Mouse (Mus musculus) thymus, adult 2 months (tissue): ENCODE data around the gene Htt. TPM values are rescaled to one million over a fixed set of nuclear protein-coding genes. Genes with fewer than 3 reads are reported as not detected.

Experiments
- DNase-seq: peaks from one replicate; pipeline ENCODE4 v3.0.0; 2021
- H3K27ac ChIP-seq: fragments of 200-500 bp; 2 replicates; pipeline ENCODE4 v1.5.1; 2012; ENCODE audit warnings: low read length, control low read depth; ENCODE audit not compliant: control insufficient read depth, insufficient read depth
- H3K27me3 ChIP-seq: fragments of 200-500 bp; 2 replicates; pipeline ENCODE4 v1.6.1; 2012; ENCODE audit warnings: mild to moderate bottlenecking, low read length, moderate library complexity, mixed read lengths; ENCODE audit not compliant: control insufficient read depth, insufficient read depth
- H3K36me3 ChIP-seq: fragments of 200-500 bp; 2 replicates; pipeline ENCODE4 v1.6.1; 2012; ENCODE audit warnings: mild to moderate bottlenecking, low read length, moderate library complexity; ENCODE audit not compliant: control insufficient read depth, insufficient read depth
- H3K4me1 ChIP-seq: fragments of 200-500 bp; replicated peaks from 2 replicates; pipeline ENCODE4 v1.6.1; 2012; ENCODE audit warnings: low read length; ENCODE audit not compliant: control insufficient read depth, insufficient read depth
- H3K4me3 ChIP-seq: fragments of 200-500 bp; 2 replicates; pipeline ENCODE4 v1.5.1; 2012; ENCODE audit warnings: mild to moderate bottlenecking, low read length, control low read depth, moderate library complexity; ENCODE audit not compliant: control insufficient read depth, insufficient read depth
- CTCF ChIP-seq: fragments of 200-500 bp; IDR thresholded peaks from 2 replicates; pipeline ENCODE4 v1.5.1; 2012; ENCODE audit warnings: mild to moderate bottlenecking, control low read depth, low read length, moderate library complexity, borderline replicate concordance; ENCODE audit not compliant: control insufficient read depth, poor library complexity, insufficient read depth; ENCODE audit errors: extremely low read depth
- POLR2A ChIP-seq: fragments of 200-500 bp; IDR thresholded peaks from 2 replicates; pipeline ENCODE4 v1.6.1; 2012; ENCODE audit warnings: mild to moderate bottlenecking, low read length, control low read depth, moderate library complexity; ENCODE audit not compliant: control insufficient read depth, poor library complexity, insufficient read depth; ENCODE audit errors: extremely low read depth
- WGBS: fragments of 180-500 bp; shearing (Covaris S2); methylation state at CpG from one replicate; pipeline ENCODE4 v1.1.7; 2018; 5-methylcytosine and 5-hydroxymethylcytosine counted together
- polyA plus RNA-seq: library from polyadenylated mRNA; depleted of rRNA; stranded (reverse); fragments of >200 nt; gene quantifications from 2 replicates; pipeline ENCODE4 v1.2.3, GENCODE M21; 2012

Gene Htt
- polyA plus RNA-seq, 1 experiment: 26.0 TPM

DNA sequence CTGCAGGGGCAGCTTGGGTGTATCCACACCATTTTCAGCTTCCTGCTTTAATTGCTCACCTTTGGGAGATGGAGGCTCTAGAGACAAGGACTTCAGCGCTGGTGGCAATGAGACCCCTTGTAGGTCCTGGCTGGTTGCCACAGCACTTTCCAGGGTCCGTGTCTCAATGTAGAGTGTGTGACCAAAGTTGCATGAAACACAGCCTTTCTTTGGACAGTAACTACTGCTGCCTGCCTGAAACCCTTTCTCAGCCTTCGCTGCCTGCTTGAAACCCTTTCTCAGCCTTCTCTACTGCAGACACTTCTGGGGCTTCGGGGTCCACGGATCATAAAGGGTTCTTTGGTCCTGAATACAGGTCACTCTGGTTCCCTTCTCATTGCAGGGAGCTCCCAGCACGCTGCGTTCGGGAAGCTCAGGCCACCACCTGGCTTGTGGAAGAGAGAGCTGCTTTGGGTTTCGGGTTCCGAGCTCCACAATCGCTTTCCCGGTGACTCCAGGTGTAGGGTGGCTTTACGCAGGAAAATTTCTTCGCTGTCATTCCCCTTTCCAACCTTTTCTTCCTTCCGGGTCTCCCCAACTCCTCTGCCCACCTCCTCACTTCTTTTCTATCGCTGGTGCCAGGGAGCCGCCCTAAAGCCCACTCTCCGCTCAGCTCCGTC is 561 bp upstream of the Htt start:
- H3K27me3 ChIP-seq: no peaks in the 10 kb centered on the region
- H3K4me3 ChIP-seq: peak overlapping the region; percentile 68
- TF ChIP-seq CTCF (no peak), POLR2A (no peak)
- peaks cover 11% of the 10 kb centered on the region for H3K4me1 ChIP-seq
- DNase-seq: no peak
- no peak overlapping the region for H3K27ac ChIP-seq
- WGBS: 2% methylated on average over 19 of the region's 19 CpGs
- H3K36me3 ChIP-seq: no peaks in the 10 kb centered on the region

- no peak overlapping the region for H3K27ac ChIP-seq
- WGBS: under 1% methylated on average over 49 of the region's 54 CpGs
- peaks cover 11% of the 10 kb centered on the region for H3K4me1 ChIP-seq
- TF ChIP-seq POLR2A (no peak), CTCF (no peak)
- DNase-seq: peak; percentile 39
- H3K27me3 ChIP-seq: no peaks in the 10 kb centered on the region
- peak overlapping the region; percentile 68 for H3K4me3 ChIP-seq
- no peaks in the 10 kb centered on the region for H3K36me3 ChIP-seq
Observed at GRCm38 (mm10) chr5:34761934-34762611, 533 bp downstream of the Htt start.

- Histone ChIP-seq H3K27me3 (no peaks in the 10 kb centered on the region), H3K4me3 (no peak overlapping the region), H3K36me3 (no peaks in the 10 kb centered on the region), H3K27ac (no peak overlapping the region), H3K4me1 (peaks cover 3% of the 10 kb centered on the region; the same call in 1 of the 2 replicates)
- TF ChIP-seq CTCF (no peak), POLR2A (no peak)
- no peak for DNase-seq
- WGBS: 17% methylated on average over 3 of the region's 3 CpGs
Observed at GRCm38 (mm10) chr5:34771818-34772217, 10.3 kb downstream of the Htt start.

DNA sequence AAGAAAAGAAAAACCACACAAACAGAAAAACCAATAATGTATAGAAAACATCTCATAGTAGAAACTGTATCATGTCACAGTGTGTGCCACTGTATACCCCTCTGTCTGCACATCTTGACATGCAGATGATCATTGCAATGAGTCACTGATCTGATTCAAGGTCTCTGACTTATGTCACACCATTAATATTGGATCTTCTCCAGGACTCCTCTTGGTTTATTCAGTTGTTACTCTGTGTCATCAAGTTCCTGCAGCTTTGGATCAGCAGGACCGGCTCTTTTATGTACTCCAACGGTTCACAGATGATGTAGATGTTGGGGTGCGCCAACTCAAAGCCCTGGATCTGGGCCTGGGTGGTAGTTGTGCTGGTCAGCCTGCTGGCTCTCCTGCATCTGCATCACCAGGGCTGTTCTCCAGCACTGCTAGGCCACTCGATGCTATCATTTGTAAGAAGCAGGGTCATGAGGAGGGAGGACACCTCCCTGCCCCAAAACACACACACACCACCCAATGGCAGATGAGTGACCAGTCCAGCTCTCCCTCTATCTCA is 11.2 kb downstream of the Htt start:
- Histone ChIP-seq H3K27me3 (no peaks in the 10 kb centered on the region), H3K4me1 (peaks cover 3% of the 10 kb centered on the region; the same call in 1 of the 2 replicates), H3K27ac (no peak overlapping the region), H3K4me3 (no peak overlapping the region), H3K36me3 (no peaks in the 10 kb centered on the region)
- 96% methylated on average over 4 of the region's 4 CpGs for WGBS
- no peak for TF ChIP-seq CTCF
- no peak for TF ChIP-seq POLR2A
- no peak for DNase-seq

DNA sequence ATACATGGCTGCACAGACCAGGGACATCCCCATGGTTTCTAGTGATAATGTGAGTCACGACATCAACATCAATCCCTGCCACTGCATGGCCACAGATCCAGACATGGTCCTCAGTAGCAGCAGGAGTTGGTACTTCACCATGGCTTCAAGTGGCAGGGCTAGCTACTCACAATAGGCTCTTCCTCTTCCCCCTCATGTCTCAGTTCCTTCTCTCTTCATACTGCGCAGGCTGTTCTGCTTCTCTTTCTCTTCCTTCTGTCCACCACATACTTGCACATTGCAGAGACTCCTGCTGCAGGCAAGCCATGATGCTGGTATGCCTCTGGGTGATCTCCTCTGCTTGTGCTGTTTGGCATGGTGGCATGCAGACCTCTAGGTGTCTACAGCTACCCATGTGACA is 11.9 kb downstream of the Htt start:
- Histone ChIP-seq H3K27me3 (no peaks in the 10 kb centered on the region), H3K4me3 (no peak overlapping the region), H3K27ac (no peak overlapping the region), H3K36me3 (no peaks in the 10 kb centered on the region), H3K4me1 (peaks cover 3% of the 10 kb centered on the region; the same call in 1 of the 2 replicates)
- DNase-seq: no peak
- 87% methylated on average over 2 of the region's 2 CpGs for WGBS
- no peak for TF ChIP-seq POLR2A
- TF ChIP-seq CTCF: no peak

- Histone ChIP-seq H3K36me3 (no peaks in the 10 kb centered on the region), H3K27me3 (no peaks in the 10 kb centered on the region), H3K4me1 (no peaks in the 10 kb centered on the region), H3K27ac (no peak overlapping the region), H3K4me3 (no peak overlapping the region)
- no peak for DNase-seq
- TF ChIP-seq POLR2A: no peak
- TF ChIP-seq CTCF: no peak
- 92% methylated on average over 3 of the region's 3 CpGs for WGBS
Observed at GRCm38 (mm10) chr5:34785027-34785426, 23.5 kb downstream of the Htt start.
